Mouse (Mus musculus) inflammation-experienced regulatory T-cells, adult 6 months (primary cell): ENCODE data around the gene Cd34. TPM values are rescaled to one million over a fixed set of nuclear protein-coding genes. Genes with fewer than 3 reads are reported as not detected.

Source experiments
- polyA plus RNA-seq, 3 experiments: library from polyadenylated mRNA; unstranded; fragments of 100-300 nt; shearing (Covaris generic); gene quantifications; one replicate each; pipeline ENCODE4 v1.2.1; 2017

Gene Cd34
- polyA plus RNA-seq, 3 experiments from 2014 or later = 0.30 TPM; not detected in 1

Other genes starting within 250 kb of the Cd34 start
- gene Cd46, start 153.4 kb downstream of the Cd34 start, polyA plus RNA-seq = 1 to 10 TPM; 2.6 to 3.7 (median 3.6) TPM
- gene Cr1l, start 192.8 kb downstream of the Cd34 start, polyA plus RNA-seq = 100 to 1,000 TPM; 148 to 184 (median 167) TPM
- gene Cr2, start 237.9 kb downstream of the Cd34 start, polyA plus RNA-seq = 1 to 10 TPM; 2.9 to 4.4 (median 3.4) TPM